Mouse (Mus musculus): ENCODE data around the gene Wdr54. TPM values are rescaled to one million over a fixed set of nuclear protein-coding genes. Genes with fewer than 3 reads are reported as not detected.

Gene Wdr54
- polyA plus RNA-seq, 1 experiment: 7.3 TPM

- no peaks in the 10 kb centered on the region for H3K27me3 ChIP-seq (ENCODE audit: control insufficient read depth, insufficient read depth, low read length, poor library complexity, severe bottlenecking)
Measured at GRCm38 (mm10) chr6:83172240-83172920, 16.2 kb upstream of the Wdr54 start.

GRCm38 (mm10) chr6:83171063-83171462, 14.9 kb upstream of the Wdr54 start:
- H3K27ac ChIP-seq (ENCODE audit: insufficient read depth, low read length): no peak overlapping the region
- peaks cover 5% of the 10 kb centered on the region for H3K4me1 ChIP-seq (ENCODE audit: control insufficient read depth, insufficient read depth, low read length)
- H3K9ac ChIP-seq (ENCODE audit: low read depth, poor library complexity, severe bottlenecking): no peak overlapping the region
- no peaks in the 10 kb centered on the region for H3K36me3 ChIP-seq (ENCODE audit: control insufficient read depth, insufficient read depth, low read length, poor library complexity, severe bottlenecking)
- H3K4me3 ChIP-seq (ENCODE audit: low read depth, low read length): no peak overlapping the region
- H3K27me3 ChIP-seq (ENCODE audit: control insufficient read depth, insufficient read depth, low read length, poor library complexity, severe bottlenecking): no peaks in the 10 kb centered on the region
- TF ChIP-seq POLR2A (IDR thresholded peaks at IDR 0.05; ENCODE audit: insufficient read depth, low read length): no peak
- no peaks in the 10 kb centered on the region for H3K9me3 ChIP-seq (replicated peaks; ENCODE audit: control insufficient read depth, insufficient read depth, low read length, poor library complexity, severe bottlenecking)

More at GRCm38 (mm10) chr6:83172240-83172920, 16.2 kb upstream of the Wdr54 start:
- Histone ChIP-seq H3K36me3 (ENCODE audit: control insufficient read depth, insufficient read depth, low read length, poor library complexity, severe bottlenecking) (no peaks in the 10 kb centered on the region), H3K9ac (ENCODE audit: low read depth, poor library complexity, severe bottlenecking) (no peak overlapping the region), H3K9me3 (replicated peaks; ENCODE audit: control insufficient read depth, insufficient read depth, low read length, poor library complexity, severe bottlenecking) (no peaks in the 10 kb centered on the region), H3K4me3 (ENCODE audit: low read depth, low read length) (no peak overlapping the region), H3K27ac (ENCODE audit: insufficient read depth, low read length) (no peak overlapping the region), H3K4me1 (ENCODE audit: control insufficient read depth, insufficient read depth, low read length) (peaks cover 5% of the 10 kb centered on the region)
- TF ChIP-seq EP300 (IDR thresholded peaks at IDR 0.05; ENCODE audit: insufficient read depth, low read depth, low read length) (no peak), POLR2A (IDR thresholded peaks at IDR 0.05; ENCODE audit: insufficient read depth, low read length) (no peak)

- Histone ChIP-seq H3K9ac (ENCODE audit: low read depth, poor library complexity, severe bottlenecking) (no peak overlapping the region), H3K4me1 (ENCODE audit: control insufficient read depth, insufficient read depth, low read length) (peaks cover 5% of the 10 kb centered on the region)
- TF ChIP-seq POLR2A (IDR thresholded peaks at IDR 0.05; ENCODE audit: insufficient read depth, low read length) (no peak), EP300 (IDR thresholded peaks at IDR 0.05; ENCODE audit: insufficient read depth, low read depth, low read length) (no peak), CTCF (IDR thresholded peaks at IDR 0.05; ENCODE audit: low read depth, low read length) (no peak)
Measured at GRCm38 (mm10) chr6:83169872-83170271, 13.7 kb upstream of the Wdr54 start.

GRCm38 (mm10) chr6:83166243-83166630, 10.0 kb upstream of the Wdr54 start:
- H3K36me3 ChIP-seq (ENCODE audit: control insufficient read depth, insufficient read depth, low read length, poor library complexity, severe bottlenecking): no peaks in the 10 kb centered on the region
- H3K27ac ChIP-seq (ENCODE audit: insufficient read depth, low read length): no peak overlapping the region

More at GRCm38 (mm10) chr6:83169872-83170271, 13.7 kb upstream of the Wdr54 start:
- Histone ChIP-seq H3K9me3 (replicated peaks; ENCODE audit: control insufficient read depth, insufficient read depth, low read length, poor library complexity, severe bottlenecking) (no peaks in the 10 kb centered on the region), H3K27me3 (ENCODE audit: control insufficient read depth, insufficient read depth, low read length, poor library complexity, severe bottlenecking) (no peaks in the 10 kb centered on the region), H3K4me3 (ENCODE audit: low read depth, low read length) (no peak overlapping the region), H3K36me3 (ENCODE audit: control insufficient read depth, insufficient read depth, low read length, poor library complexity, severe bottlenecking) (no peaks in the 10 kb centered on the region), H3K27ac (ENCODE audit: insufficient read depth, low read length) (no peak overlapping the region)

GRCm38 (mm10) chr6:83165607-83166242, 9.5 kb upstream of the Wdr54 start, which contains the start of gene Dctn1:
TSS of gene Dctn1 (plus strand) at chr6:83165920.
- Histone ChIP-seq H3K9ac (ENCODE audit: low read depth, poor library complexity, severe bottlenecking) (peak within 1 kb of the TSS; percentile 60), H3K9me3 (replicated peaks; ENCODE audit: control insufficient read depth, insufficient read depth, low read length, poor library complexity, severe bottlenecking) (no peaks in the 10 kb centered on the region), H3K4me3 (ENCODE audit: low read depth, low read length) (peak within 1 kb of the TSS; percentile 60), H3K27ac (ENCODE audit: insufficient read depth, low read length) (no peak within 1 kb of the TSS), H3K27me3 (ENCODE audit: control insufficient read depth, insufficient read depth, low read length, poor library complexity, severe bottlenecking) (no peaks in the 10 kb centered on the region), H3K36me3 (ENCODE audit: control insufficient read depth, insufficient read depth, low read length, poor library complexity, severe bottlenecking) (no peaks in the 10 kb centered on the region), H3K4me1 (ENCODE audit: control insufficient read depth, insufficient read depth, low read length) (no peaks in the 10 kb centered on the region)
- TF ChIP-seq POLR2A (IDR thresholded peaks at IDR 0.05; ENCODE audit: insufficient read depth, low read length) (no peak), CTCF (IDR thresholded peaks at IDR 0.05; ENCODE audit: low read depth, low read length) (peak; percentile 88), EP300 (IDR thresholded peaks at IDR 0.05; ENCODE audit: insufficient read depth, low read depth, low read length) (peak; percentile 56; the same call in 1 of the 2 replicates)

More at GRCm38 (mm10) chr6:83166243-83166630, 10.0 kb upstream of the Wdr54 start:
- TF ChIP-seq POLR2A (IDR thresholded peaks at IDR 0.05; ENCODE audit: insufficient read depth, low read length) (no peak), EP300 (IDR thresholded peaks at IDR 0.05; ENCODE audit: insufficient read depth, low read depth, low read length) (no peak), CTCF (IDR thresholded peaks at IDR 0.05; ENCODE audit: low read depth, low read length) (no peak)
- Histone ChIP-seq H3K4me1 (ENCODE audit: control insufficient read depth, insufficient read depth, low read length) (peaks cover 2% of the 10 kb centered on the region), H3K4me3 (ENCODE audit: low read depth, low read length) (peak overlapping the region; percentile 60), H3K9ac (ENCODE audit: low read depth, poor library complexity, severe bottlenecking) (peak overlapping the region; percentile 60), H3K9me3 (replicated peaks; ENCODE audit: control insufficient read depth, insufficient read depth, low read length, poor library complexity, severe bottlenecking) (no peaks in the 10 kb centered on the region), H3K27me3 (ENCODE audit: control insufficient read depth, insufficient read depth, low read length, poor library complexity, severe bottlenecking) (no peaks in the 10 kb centered on the region)

GRCm38 (mm10) chr6:83165026-83165606, 8.9 kb upstream of the Wdr54 start:
- peak overlapping the region; percentile 31 for H3K4me3 ChIP-seq (ENCODE audit: low read depth, low read length)
- H3K9ac ChIP-seq (ENCODE audit: low read depth, poor library complexity, severe bottlenecking): peak overlapping the region; percentile 60
- TF ChIP-seq CTCF (IDR thresholded peaks at IDR 0.05; ENCODE audit: low read depth, low read length) (no peak), POLR2A (IDR thresholded peaks at IDR 0.05; ENCODE audit: insufficient read depth, low read length) (no peak), EP300 (IDR thresholded peaks at IDR 0.05; ENCODE audit: insufficient read depth, low read depth, low read length) (no peak)
- no peaks in the 10 kb centered on the region for H3K9me3 ChIP-seq (replicated peaks; ENCODE audit: control insufficient read depth, insufficient read depth, low read length, poor library complexity, severe bottlenecking)
- H3K36me3 ChIP-seq (ENCODE audit: control insufficient read depth, insufficient read depth, low read length, poor library complexity, severe bottlenecking): no peaks in the 10 kb centered on the region
- H3K4me1 ChIP-seq (ENCODE audit: control insufficient read depth, insufficient read depth, low read length): no peaks in the 10 kb centered on the region
- H3K27ac ChIP-seq (ENCODE audit: insufficient read depth, low read length): no peak overlapping the region
- H3K27me3 ChIP-seq (ENCODE audit: control insufficient read depth, insufficient read depth, low read length, poor library complexity, severe bottlenecking): no peaks in the 10 kb centered on the region

Measured in ES-Bruce4 (cell line).